Mouse (Mus musculus) MEL (cell line): Measurements from ENCODE around the gene C1s2. TPM values are rescaled to one million over a fixed set of nuclear protein-coding genes. Genes with fewer than 3 reads are reported as not detected.

Experiments
- DNase-seq: peaks from one replicate; pipeline ENCODE4 v3.0.0; 2011; ENCODE audit warnings: low read depth, low spot score
- H3K27ac ChIP-seq: 2 replicates; pipeline ENCODE4 v1.5.1; 2012; ENCODE audit warnings: low read depth, mild to moderate bottlenecking, control low read depth, low read length, moderate library complexity; ENCODE audit not compliant: control insufficient read depth
- H3K27me3 ChIP-seq, 2 experiments: fragments of 150-350 bp in 1 of 2; sonication (generic) in 1 of 2; 2 replicates each; pipeline ENCODE4 v1.6.1; 2012; ENCODE audit warnings: low read length in 2 of 2, mild to moderate bottlenecking in 2 of 2, improper control_type of control experiment in 1 of 2, moderate library complexity in 1 of 2; ENCODE audit not compliant: insufficient read depth in 2 of 2, control insufficient read depth in 1 of 2
- H3K36me3 ChIP-seq, 2 experiments: 2 replicates each; pipeline ENCODE4 v1.6.1; 2012 to 2014; ENCODE audit warnings: low read length in 2 of 2, improper control_type of control experiment in 1 of 2, inconsistent platforms in 1 of 2, mild to moderate bottlenecking in 1 of 2; ENCODE audit not compliant: insufficient read depth in 2 of 2, control insufficient read depth in 1 of 2
- H3K4me1 ChIP-seq, 2 experiments: fragments of 150-350 bp in 1 of 2; sonication (generic) in 1 of 2; 2 replicates each; pipeline ENCODE4 v1.6.1; 2012; ENCODE audit warnings: low read length in 2 of 2, improper control_type of control experiment in 1 of 2, mild to moderate bottlenecking in 1 of 2; ENCODE audit not compliant: insufficient read depth in 2 of 2, control insufficient read depth in 1 of 2
- H3K4me3 ChIP-seq, 2 experiments: fragments of 150-350 bp in 1 of 2; sonication (generic) in 1 of 2; 2 replicates each; pipeline ENCODE4 v1.5.1; 2012; ENCODE audit warnings: low read depth in 2 of 2, low read length in 2 of 2, mild to moderate bottlenecking in 2 of 2, moderate library complexity in 2 of 2, control low read depth in 1 of 2, improper control_type of control experiment in 1 of 2; ENCODE audit not compliant: control insufficient read depth in 1 of 2, insufficient read depth in 1 of 2
- H3K79me2 ChIP-seq: 2 replicates; pipeline ENCODE4 v1.6.1; 2012; ENCODE audit warnings: mild to moderate bottlenecking, low read length, moderate library complexity; ENCODE audit not compliant: control insufficient read depth, poor library complexity, insufficient read depth
- H3K9ac ChIP-seq: 2 replicates; pipeline ENCODE4 v1.6.1; 2012; ENCODE audit warnings: low read depth, mild to moderate bottlenecking, control low read depth, low read length, moderate library complexity; ENCODE audit not compliant: control insufficient read depth, poor library complexity, severe bottlenecking
- H3K9me3 ChIP-seq: fragments of 150-350 bp; sonication (generic); replicated peaks from 2 replicates; pipeline ENCODE4 v1.6.1; 2012; ENCODE audit warnings: mild to moderate bottlenecking, low read length, improper control_type of control experiment, moderate library complexity; ENCODE audit not compliant: insufficient read depth
- CHD2 ChIP-seq: IDR thresholded peaks from 2 replicates; pipeline ENCODE4 v1.6.1; 2011; ENCODE audit warnings: low read length, improper control_type of control experiment
- CTCF ChIP-seq, 3 experiments: IDR thresholded peaks in 2 of 3; conservative IDR thresholded peaks in 1 of 3; 2 replicates each; pipeline ENCODE4 v1.5.1; 2011 to 2012; ENCODE audit warnings: low read length in 3 of 3, low read depth in 2 of 3, mild to moderate bottlenecking in 2 of 3, improper control_type of control experiment in 1 of 3, inconsistent platforms in 1 of 3, mixed read lengths in 1 of 3, moderate library complexity in 1 of 3; ENCODE audit not compliant: control insufficient read depth in 1 of 3, insufficient read depth in 1 of 3, poor library complexity in 1 of 3, severe bottlenecking in 1 of 3
- E2F4 ChIP-seq: IDR thresholded peaks from 2 replicates; pipeline ENCODE4 v1.6.1; 2011; ENCODE audit warnings: low read depth, low read length, improper control_type of control experiment, borderline replicate concordance
- ELF1 ChIP-seq: IDR thresholded peaks from 2 replicates; pipeline ENCODE4 v1.6.1; 2014; ENCODE audit warnings: low read depth, mild to moderate bottlenecking, inconsistent platforms, low read length, improper control_type of control experiment, moderate library complexity
- GABPA ChIP-seq: IDR thresholded peaks from 2 replicates; pipeline ENCODE4 v1.6.1; 2012; ENCODE audit warnings: low read depth, mild to moderate bottlenecking, inconsistent platforms, low read length, improper control_type of control experiment, moderate library complexity
- GATA1 ChIP-seq: IDR thresholded peaks from 2 replicates; pipeline ENCODE4 v1.6.1; 2011; ENCODE audit warnings: low read depth, low read length, improper control_type of control experiment
- HCFC1 ChIP-seq: IDR thresholded peaks from 2 replicates; pipeline ENCODE4 v1.6.1; 2012; ENCODE audit warnings: low read depth, mild to moderate bottlenecking, inconsistent platforms, low read length, improper control_type of control experiment, moderate library complexity
- KAT2A ChIP-seq: conservative IDR thresholded peaks from 2 replicates; pipeline ENCODE4 v1.6.1; 2012; ENCODE audit warnings: low read depth, low read length, improper control_type of control experiment, inconsistent platforms
- MAX ChIP-seq: IDR thresholded peaks from 2 replicates; pipeline ENCODE4 v1.6.1; 2011; ENCODE audit warnings: low read length, improper control_type of control experiment
- MEF2A ChIP-seq: IDR thresholded peaks from 2 replicates; pipeline ENCODE4 v1.6.1; 2014; ENCODE audit warnings: low read depth, mild to moderate bottlenecking, inconsistent platforms, low read length, improper control_type of control experiment; ENCODE audit not compliant: poor library complexity, insufficient replicate concordance, severe bottlenecking; ENCODE audit errors: extremely low read depth
- MXI1 ChIP-seq: IDR thresholded peaks from 2 replicates; pipeline ENCODE4 v1.6.1; 2011; ENCODE audit warnings: mild to moderate bottlenecking, low read depth, low read length, improper control_type of control experiment
- MYB ChIP-seq: IDR thresholded peaks from 2 replicates; pipeline ENCODE4 v1.6.1; 2011; ENCODE audit warnings: mild to moderate bottlenecking, low read depth, low read length, improper control_type of control experiment
- NELFE ChIP-seq: IDR thresholded peaks from 2 replicates; pipeline ENCODE4 v1.6.1; 2011; ENCODE audit warnings: low read depth, low read length, improper control_type of control experiment
- NRF1 ChIP-seq: IDR thresholded peaks from 2 replicates; pipeline ENCODE4 v1.6.1; 2014; ENCODE audit warnings: low read depth, mild to moderate bottlenecking, inconsistent platforms, low read length, improper control_type of control experiment, moderate library complexity; ENCODE audit not compliant: poor library complexity, insufficient read depth, severe bottlenecking
- POLR2AphosphoS5 ChIP-seq: IDR thresholded peaks from 2 replicates; pipeline ENCODE4 v1.6.1; 2012; ENCODE audit warnings: low read depth, borderline replicate concordance, mild to moderate bottlenecking, inconsistent platforms, low read length, moderate library complexity, mixed read lengths
- SMC3 ChIP-seq: IDR thresholded peaks from 2 replicates; pipeline ENCODE4 v1.6.1; 2011; ENCODE audit warnings: low read depth, low read length, improper control_type of control experiment
- TCF12 ChIP-seq: IDR thresholded peaks from 2 replicates; pipeline ENCODE4 v1.6.1; 2014; ENCODE audit warnings: low read depth, mild to moderate bottlenecking, inconsistent platforms, low read length, improper control_type of control experiment, moderate library complexity
- UBTF ChIP-seq: IDR thresholded peaks from 2 replicates; pipeline ENCODE4 v1.6.1; 2012; ENCODE audit warnings: low read depth, mild to moderate bottlenecking, inconsistent platforms, low read length, improper control_type of control experiment, moderate library complexity, borderline replicate concordance; ENCODE audit not compliant: insufficient read depth
- USF2 ChIP-seq, 2 experiments: IDR thresholded peaks; 2 replicates each; pipeline ENCODE4 v1.6.1; 2011 to 2012; ENCODE audit warnings: improper control_type of control experiment in 2 of 2, low read length in 2 of 2, borderline replicate concordance in 1 of 2, inconsistent platforms in 1 of 2, low read depth in 1 of 2, mild to moderate bottlenecking in 1 of 2; ENCODE audit not compliant: insufficient read depth in 1 of 2
- ZKSCAN1 ChIP-seq: IDR thresholded peaks from 2 replicates; pipeline ENCODE4 v1.6.1; 2012; ENCODE audit warnings: low read depth, mild to moderate bottlenecking, inconsistent platforms, low read length, improper control_type of control experiment, moderate library complexity
- ZMIZ1 ChIP-seq: IDR thresholded peaks from 2 replicates; pipeline ENCODE4 v1.6.1; 2012; ENCODE audit warnings: low read depth, mild to moderate bottlenecking, inconsistent platforms, low read length, improper control_type of control experiment, moderate library complexity
- ZNF384 ChIP-seq: IDR thresholded peaks from 2 replicates; pipeline ENCODE4 v1.6.1; 2012; ENCODE audit warnings: low read depth, mild to moderate bottlenecking, inconsistent platforms, low read length, improper control_type of control experiment
- polyA plus RNA-seq, 2 experiments: library from polyadenylated mRNA; stranded (reverse) in 1 of 2; unstranded in 1 of 2; fragments of >175 nt in 1 of 2; fragments of >200 nt in 1 of 2; gene quantifications; 2 replicates each; pipeline versions ENCODE4 v1.2.1 to v1.2.4; 2012; ENCODE audit warnings: low replicate concordance in 2 of 2, low read depth in 1 of 2; ENCODE audit not compliant: insufficient read length in 2 of 2, insufficient read depth in 1 of 2, missing spikeins in 1 of 2
- total RNA-seq: library from RNA; depleted of rRNA; stranded (reverse); fragments of 300-350 nt; gene quantifications from 2 replicates; pipeline ENCODE4 v1.2.3, GENCODE M21; 2012

C1s2 gene
- total and polyA plus RNA-seq, 3 experiments, result 0.12 to 0.25 TPM; not detected in 1

DNA sequence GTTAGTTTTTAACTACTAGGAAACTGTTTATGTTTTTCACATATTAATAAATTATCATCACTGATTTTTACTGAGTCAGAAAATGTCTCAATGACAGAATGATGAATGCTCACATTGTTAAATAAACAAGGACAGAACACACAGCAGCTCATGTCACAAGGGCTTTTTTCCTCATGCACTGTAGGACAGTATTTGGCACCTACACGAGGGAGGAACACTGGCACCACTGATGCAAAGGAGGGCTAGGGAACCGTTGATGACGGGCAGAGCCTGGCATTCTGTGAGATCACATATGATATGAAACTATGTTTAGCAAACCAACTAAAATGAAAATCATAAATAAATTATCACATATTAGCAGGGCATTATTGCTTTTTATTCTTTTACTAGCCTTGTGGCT, 51.0 kb downstream of the C1s2 start:
- Histone ChIP-seq H3K36me3 (peaks cover 0 to 3% of the 10 kb centered on the region in 2 experiments; a peak in 2 of 4 replicates), H3K4me3 (no peak overlapping the region), H3K9ac (no peak overlapping the region), H3K4me1 (peaks cover 0 to 5% of the 10 kb centered on the region in 2 experiments; a peak in 1 of 4 replicates), H3K79me2 (no peaks in the 10 kb centered on the region), H3K27me3 (no peaks in the 10 kb centered on the region; a peak in 1 of 4 replicates), H3K9me3 (no peaks in the 10 kb centered on the region), H3K27ac (no peak overlapping the region)
- TF ChIP-seq POLR2AphosphoS5 (no peak), MAX (no peak), CHD2 (no peak), NELFE (no peak), ELF1 (no peak), TCF12 (no peak), HCFC1 (no peak), GATA1 (no peak), KAT2A (no peak), MEF2A (no peak), MXI1 (no peak), ZMIZ1 (no peak), NRF1 (no peak), ZNF384 (no peak), ZKSCAN1 (no peak)
- DNase-seq, result no peak

DNA sequence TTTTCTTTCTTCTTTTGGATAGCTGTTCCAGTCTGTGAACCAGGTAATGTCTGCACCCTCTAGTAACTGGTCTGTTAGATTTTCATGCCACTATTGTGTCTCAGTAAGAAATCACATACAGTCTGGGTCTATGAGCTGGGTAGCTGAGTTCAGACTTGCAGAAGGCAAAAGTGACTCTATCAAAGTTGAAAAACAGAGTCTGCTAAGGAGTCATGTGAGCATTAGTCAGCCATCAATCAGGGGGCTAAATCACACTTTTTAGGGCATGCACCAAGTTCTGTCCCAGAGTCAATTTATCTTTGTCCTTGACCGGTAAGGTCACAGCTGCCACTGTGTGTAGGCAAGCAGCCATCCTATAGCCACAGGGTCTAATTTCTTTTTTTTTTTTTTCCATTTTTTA, 53.7 kb downstream of the C1s2 start:
- H3K36me3 ChIP-seq, result peaks cover 0 to 6% of the 10 kb centered on the region in 2 experiments; a peak in 2 of 4 replicates
- no peak overlapping the region for H3K27ac ChIP-seq
- TF ChIP-seq MXI1, result no peak
- TF ChIP-seq E2F4, result no peak
- TF ChIP-seq USF2 (IDR thresholded peaks at IDR 0.05; ENCODE audit: borderline replicate concordance in 1 of 2, insufficient read depth in 1 of 2, low read depth in 1 of 2, low read length in 2 of 2), result no peak
- TF ChIP-seq CTCF (IDR thresholded peaks at IDR 0.05 in 2 of 3, conservative IDR thresholded peaks at IDR 0.05 in 1 of 3; ENCODE audit: control insufficient read depth in 1 of 3, insufficient read depth in 1 of 3, low read depth in 2 of 3, low read length in 3 of 3, poor library complexity in 1 of 3, severe bottlenecking in 1 of 3), result no peak
- TF ChIP-seq SMC3, result no peak
- no peak for TF ChIP-seq GABPA
- no peak for TF ChIP-seq POLR2AphosphoS5
- TF ChIP-seq UBTF, result no peak
- TF ChIP-seq MYB, result no peak
- no peaks in the 10 kb centered on the region for H3K9me3 ChIP-seq
- H3K27me3 ChIP-seq, result no peaks in the 10 kb centered on the region; a peak in 1 of 4 replicates
- no peak for DNase-seq
- no peak overlapping the region for H3K4me3 ChIP-seq
- H3K9ac ChIP-seq, result no peak overlapping the region
- no peaks in the 10 kb centered on the region for H3K79me2 ChIP-seq
- peaks cover 0 to 5% of the 10 kb centered on the region in 2 experiments; a peak in 1 of 4 replicates for H3K4me1 ChIP-seq
